Mouse (Mus musculus): ENCODE results near the gene Enthd1. TPM values are rescaled to one million over a fixed set of nuclear protein-coding genes. Genes with fewer than 3 reads are reported as not detected.

Enthd1 gene
- polyA plus RNA-seq (2015; fragmentation: Nextera tagmentation; extraction: Ambion mirVana): not detected in 2 replicates

DNA sequence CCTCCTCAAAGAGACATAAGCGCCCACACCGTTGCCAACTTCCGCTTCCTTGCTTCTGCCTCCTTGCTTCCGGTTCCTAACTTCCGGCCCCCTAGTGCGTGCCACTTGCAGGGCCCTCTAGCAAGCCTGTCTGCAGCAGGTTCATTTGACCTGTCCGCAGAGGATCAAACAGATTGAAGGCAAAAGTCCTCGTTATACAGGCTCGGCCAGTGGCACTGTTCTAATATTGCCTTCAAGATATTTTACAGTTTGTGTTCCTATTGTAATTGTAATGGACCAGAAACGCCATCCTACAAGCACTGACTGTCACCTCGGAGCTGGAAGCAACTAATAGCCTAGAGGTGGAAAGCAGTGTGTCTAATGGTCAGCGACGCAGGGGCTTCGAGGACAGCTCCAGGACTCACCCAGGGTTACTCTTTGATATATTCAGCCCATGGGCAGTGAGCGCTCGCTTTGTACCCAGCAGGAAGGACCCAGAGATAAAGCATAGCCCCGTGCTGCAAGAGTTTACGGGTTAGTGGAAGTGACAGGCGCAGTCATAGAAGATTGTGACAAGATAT is at the start of gene Enthd1:
TSS of gene Enthd1 (minus strand) at position 51 of the 560 bp plus-strand sequence.
- Histone ChIP-seq H3K27me3 (ENCODE audit: control insufficient read depth, insufficient read depth, low read depth, low read length) (peaks cover 3% of the 10 kb centered on the region; the same call in 1 of the 2 replicates), H3K9ac (ENCODE audit: low read depth, low read length) (no peak within 1 kb of the TSS), H3K27ac (ENCODE audit: low read length) (no peak within 1 kb of the TSS), H3K9me3 (replicated peaks; ENCODE audit: control insufficient read depth, low read length, poor library complexity, severe bottlenecking) (no peaks in the 10 kb centered on the region), H3K4me1 (ENCODE audit: control insufficient read depth, insufficient read depth, low read length) (no peaks in the 10 kb centered on the region; the same call in 1 of the 2 replicates), H3K4me2 (ENCODE audit: low read length) (no peak within 1 kb of the TSS), H3K36me3 (ENCODE audit: control insufficient read depth, insufficient read depth, low read length) (no peaks in the 10 kb centered on the region), H3K4me3 (ENCODE audit: low read depth, low read length) (no peak within 1 kb of the TSS)
- ATAC-seq: no peak
- WGBS: 61% methylated on average over 19 of the region's 19 CpGs

DNA sequence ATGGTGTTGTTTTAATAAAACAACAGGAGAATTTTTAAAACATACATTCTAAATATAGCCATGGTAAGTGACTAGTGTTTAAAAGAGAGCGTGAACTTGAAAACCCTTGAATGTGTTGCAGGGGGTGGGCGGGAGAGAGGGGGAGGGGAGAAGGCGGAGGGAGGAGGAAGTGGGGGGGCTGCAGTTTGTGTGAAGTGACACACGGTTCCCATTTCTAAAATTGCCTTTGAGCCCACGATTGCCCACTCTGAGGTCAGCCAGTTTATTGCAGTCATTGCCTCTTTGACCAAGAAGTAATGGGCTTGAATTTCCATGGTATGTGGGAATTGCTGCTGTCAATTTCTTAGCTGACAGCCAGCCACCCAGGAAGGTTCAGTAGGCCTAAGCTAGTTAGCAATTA is 48.9 kb upstream of the Enthd1 start:
- Histone ChIP-seq H3K36me3 (ENCODE audit: control insufficient read depth, insufficient read depth, low read length) (no peaks in the 10 kb centered on the region), H3K9ac (ENCODE audit: low read depth, low read length) (no peak overlapping the region), H3K27ac (ENCODE audit: low read length) (no peak overlapping the region), H3K9me3 (replicated peaks; ENCODE audit: control insufficient read depth, low read length, poor library complexity, severe bottlenecking) (no peaks in the 10 kb centered on the region), H3K4me1 (ENCODE audit: control insufficient read depth, insufficient read depth, low read length) (peaks cover 20% of the 10 kb centered on the region), H3K27me3 (ENCODE audit: control insufficient read depth, insufficient read depth, low read depth, low read length) (no peaks in the 10 kb centered on the region), H3K4me2 (ENCODE audit: low read length) (no peak overlapping the region), H3K4me3 (ENCODE audit: low read depth, low read length) (no peak overlapping the region)
- ATAC-seq: no peak
- WGBS: 78% methylated on average over 5 of the region's 5 CpGs

DNA sequence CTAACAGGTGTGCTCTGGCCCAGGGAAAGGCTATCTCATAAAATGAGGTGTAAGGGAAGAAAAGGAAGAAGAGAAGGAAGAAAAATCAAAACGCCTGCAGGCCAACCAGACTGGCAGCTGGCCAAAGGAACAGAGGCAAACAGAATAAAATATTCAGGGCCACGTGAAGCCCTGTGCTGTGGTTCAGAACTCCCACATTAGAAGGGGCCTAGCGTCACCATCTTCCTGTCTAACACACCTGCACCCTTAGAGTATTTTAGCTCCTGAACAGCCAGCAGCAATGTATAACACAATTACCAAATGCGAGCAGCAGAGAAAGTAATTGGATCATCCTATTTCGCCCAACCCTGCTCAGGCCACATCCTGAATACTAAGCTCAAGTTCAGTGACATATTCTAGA is 46.5 kb upstream of the Enthd1 start:
- ATAC-seq: no peak
- 81% methylated on average over 5 of the region's 5 CpGs for WGBS
- peaks cover 17% of the 10 kb centered on the region for H3K4me1 ChIP-seq (ENCODE audit: control insufficient read depth, insufficient read depth, low read length)

DNA sequence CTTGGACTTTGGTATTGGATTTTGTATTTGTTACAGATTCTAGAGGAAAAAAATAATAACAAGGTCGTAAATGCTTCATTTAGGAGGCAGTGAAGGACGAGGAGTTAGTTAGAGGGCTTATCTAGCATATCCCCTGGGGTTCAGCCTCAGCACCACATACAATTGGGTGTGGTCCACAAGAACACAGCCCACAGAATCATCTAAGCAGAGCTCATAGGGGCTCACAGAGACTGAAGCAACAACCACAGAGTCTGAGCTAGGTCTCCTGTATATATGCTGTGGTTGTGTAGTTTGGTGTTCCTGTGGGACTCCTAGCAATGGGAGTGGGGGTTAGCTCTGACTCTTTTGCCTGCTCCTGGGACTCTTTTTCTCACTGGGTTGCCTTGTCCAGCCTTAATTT is 45.4 kb upstream of the Enthd1 start:
- Histone ChIP-seq H3K27me3 (ENCODE audit: control insufficient read depth, insufficient read depth, low read depth, low read length) (no peaks in the 10 kb centered on the region), H3K4me3 (ENCODE audit: low read depth, low read length) (no peak overlapping the region), H3K4me2 (ENCODE audit: low read length) (no peak overlapping the region), H3K27ac (ENCODE audit: low read length) (no peak overlapping the region), H3K9me3 (replicated peaks; ENCODE audit: control insufficient read depth, low read length, poor library complexity, severe bottlenecking) (no peaks in the 10 kb centered on the region), H3K36me3 (ENCODE audit: control insufficient read depth, insufficient read depth, low read length) (no peaks in the 10 kb centered on the region), H3K9ac (ENCODE audit: low read depth, low read length) (no peak overlapping the region), H3K4me1 (ENCODE audit: control insufficient read depth, insufficient read depth, low read length) (peaks cover 5% of the 10 kb centered on the region)
- ATAC-seq: no peak
- 67% methylated on average over 2 of the region's 2 CpGs for WGBS

More for the DNA sequence above, 46.5 kb upstream of the Enthd1 start:
- Histone ChIP-seq H3K27me3 (ENCODE audit: control insufficient read depth, insufficient read depth, low read depth, low read length) (no peaks in the 10 kb centered on the region), H3K27ac (ENCODE audit: low read length) (no peak overlapping the region), H3K36me3 (ENCODE audit: control insufficient read depth, insufficient read depth, low read length) (no peaks in the 10 kb centered on the region), H3K4me2 (ENCODE audit: low read length) (no peak overlapping the region), H3K9ac (ENCODE audit: low read depth, low read length) (no peak overlapping the region), H3K4me3 (ENCODE audit: low read depth, low read length) (no peak overlapping the region), H3K9me3 (replicated peaks; ENCODE audit: control insufficient read depth, low read length, poor library complexity, severe bottlenecking) (no peaks in the 10 kb centered on the region)

DNA sequence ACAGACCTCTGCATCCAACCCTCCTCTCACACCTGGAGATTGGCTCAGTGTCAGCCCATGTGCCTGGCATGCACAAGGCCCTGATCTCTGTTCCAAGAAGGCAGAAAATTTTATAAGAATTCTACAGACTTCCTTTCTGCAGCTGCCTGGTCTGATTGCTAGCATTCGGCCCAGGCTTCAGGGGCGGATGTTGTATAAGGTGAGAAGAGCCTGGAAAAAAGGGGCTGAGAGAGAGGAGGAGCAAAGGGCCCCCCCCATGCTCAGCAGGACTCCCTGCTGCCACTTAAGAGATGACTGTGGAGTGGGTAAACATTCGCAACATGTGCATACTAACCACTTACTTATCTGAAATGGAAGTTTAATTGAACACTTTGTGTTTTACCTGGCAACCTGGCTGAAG is 43.0 kb upstream of the Enthd1 start:
- H3K4me2 ChIP-seq (ENCODE audit: low read length): no peak overlapping the region
- H3K27ac ChIP-seq (ENCODE audit: low read length): no peak overlapping the region
- H3K9ac ChIP-seq (ENCODE audit: low read depth, low read length): no peak overlapping the region
- no peak for ATAC-seq
- no peaks in the 10 kb centered on the region for H3K36me3 ChIP-seq (ENCODE audit: control insufficient read depth, insufficient read depth, low read length)
- no peaks in the 10 kb centered on the region for H3K4me1 ChIP-seq (ENCODE audit: control insufficient read depth, insufficient read depth, low read length)
- H3K9me3 ChIP-seq (replicated peaks; ENCODE audit: control insufficient read depth, low read length, poor library complexity, severe bottlenecking): no peaks in the 10 kb centered on the region
- H3K27me3 ChIP-seq (ENCODE audit: control insufficient read depth, insufficient read depth, low read depth, low read length): no peaks in the 10 kb centered on the region
- 87% methylated on average over 3 of the region's 3 CpGs for WGBS
- no peak overlapping the region for H3K4me3 ChIP-seq (ENCODE audit: low read depth, low read length)

DNA sequence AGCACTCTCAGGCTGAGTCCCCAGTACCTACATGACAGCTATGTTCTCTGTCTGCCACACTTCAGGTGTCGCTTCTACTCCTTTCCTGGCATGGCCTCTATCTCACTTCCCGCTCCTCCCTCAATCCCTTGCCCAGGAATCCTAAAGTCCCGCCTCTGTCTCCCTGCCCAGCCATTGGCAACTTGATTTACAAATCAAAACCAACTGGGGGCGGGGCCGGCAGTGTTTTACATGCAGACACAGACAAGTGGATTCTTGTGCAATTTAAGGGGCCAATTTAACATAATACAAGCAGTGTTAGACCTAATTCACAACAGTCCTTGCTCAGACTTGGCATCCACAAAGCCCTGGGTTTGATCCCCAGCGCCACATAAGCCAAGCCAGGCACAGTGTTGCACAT is 39.1 kb upstream of the Enthd1 start:
- WGBS: 91% methylated on average over 6 of the region's 6 CpGs

DNA sequence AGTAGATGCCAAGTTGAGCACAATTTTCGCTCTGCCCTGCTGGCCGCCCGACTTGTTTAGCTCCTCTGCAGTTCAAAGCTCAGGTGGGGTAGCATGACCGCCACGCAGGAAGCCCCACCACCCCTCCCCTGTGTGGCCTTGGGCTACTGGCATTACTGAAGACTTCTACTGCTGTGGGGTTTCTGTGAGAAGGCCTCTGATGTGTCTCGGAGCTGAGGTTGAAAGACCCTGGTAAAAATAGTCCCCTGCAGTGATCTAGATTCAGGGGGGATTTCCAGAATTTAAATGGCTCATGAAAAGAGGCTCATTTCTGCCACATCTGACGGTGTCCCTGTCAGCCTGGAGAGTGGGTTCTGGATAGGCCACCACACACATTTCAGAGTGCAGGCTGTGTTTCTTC is 37.5 kb upstream of the Enthd1 start:
- no peak for ATAC-seq
- Histone ChIP-seq H3K9ac (ENCODE audit: low read depth, low read length) (no peak overlapping the region), H3K9me3 (replicated peaks; ENCODE audit: control insufficient read depth, low read length, poor library complexity, severe bottlenecking) (no peaks in the 10 kb centered on the region), H3K4me1 (ENCODE audit: control insufficient read depth, insufficient read depth, low read length) (peaks cover 16% of the 10 kb centered on the region), H3K4me2 (ENCODE audit: low read length) (no peak overlapping the region), H3K27me3 (ENCODE audit: control insufficient read depth, insufficient read depth, low read depth, low read length) (no peaks in the 10 kb centered on the region), H3K4me3 (ENCODE audit: low read depth, low read length) (no peak overlapping the region), H3K36me3 (ENCODE audit: control insufficient read depth, insufficient read depth, low read length) (no peaks in the 10 kb centered on the region), H3K27ac (ENCODE audit: low read length) (no peak overlapping the region)
- 34% methylated on average over 7 of the region's 7 CpGs for WGBS

More for the DNA sequence above, 39.1 kb upstream of the Enthd1 start:
- H3K36me3 ChIP-seq (ENCODE audit: control insufficient read depth, insufficient read depth, low read length): no peaks in the 10 kb centered on the region
- no peak overlapping the region for H3K27ac ChIP-seq (ENCODE audit: low read length)
- H3K9ac ChIP-seq (ENCODE audit: low read depth, low read length): no peak overlapping the region
- no peaks in the 10 kb centered on the region for H3K27me3 ChIP-seq (ENCODE audit: control insufficient read depth, insufficient read depth, low read depth, low read length)
- no peak for ATAC-seq
- H3K4me2 ChIP-seq (ENCODE audit: low read length): no peak overlapping the region
- H3K4me3 ChIP-seq (ENCODE audit: low read depth, low read length): no peak overlapping the region
- H3K4me1 ChIP-seq (ENCODE audit: control insufficient read depth, insufficient read depth, low read length): peaks cover 16% of the 10 kb centered on the region
- no peaks in the 10 kb centered on the region for H3K9me3 ChIP-seq (replicated peaks; ENCODE audit: control insufficient read depth, low read length, poor library complexity, severe bottlenecking)

DNA sequence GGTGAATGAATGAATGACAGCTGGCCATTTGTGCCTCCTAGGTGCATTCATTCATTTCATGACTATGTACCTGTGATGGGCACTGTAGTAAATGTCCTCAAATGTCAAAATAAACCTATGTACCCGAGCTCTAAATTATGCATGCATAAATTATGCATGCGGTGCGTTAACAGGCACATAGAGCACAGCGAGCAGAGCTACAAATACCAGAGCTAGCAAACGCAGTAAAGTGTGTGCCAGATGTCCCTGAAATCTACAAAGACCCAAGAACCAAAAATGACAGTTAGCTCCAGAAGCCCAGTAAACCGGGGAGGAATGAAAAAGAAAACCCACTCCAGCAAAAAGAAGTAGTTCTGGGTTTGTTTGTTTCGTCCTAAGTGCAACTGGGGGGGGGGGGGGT is 36.5 kb upstream of the Enthd1 start:
- H3K4me3 ChIP-seq (ENCODE audit: low read depth, low read length): no peak overlapping the region
- no peak overlapping the region for H3K9ac ChIP-seq (ENCODE audit: low read depth, low read length)
- peaks cover 16% of the 10 kb centered on the region for H3K4me1 ChIP-seq (ENCODE audit: control insufficient read depth, insufficient read depth, low read length)
- no peak overlapping the region for H3K4me2 ChIP-seq (ENCODE audit: low read length)
- WGBS: 30% methylated on average over 7 of the region's 7 CpGs
- ATAC-seq: no peak
- no peaks in the 10 kb centered on the region for H3K36me3 ChIP-seq (ENCODE audit: control insufficient read depth, insufficient read depth, low read length)
- no peaks in the 10 kb centered on the region for H3K27me3 ChIP-seq (ENCODE audit: control insufficient read depth, insufficient read depth, low read depth, low read length)
- no peak overlapping the region for H3K27ac ChIP-seq (ENCODE audit: low read length)
- no peaks in the 10 kb centered on the region for H3K9me3 ChIP-seq (replicated peaks; ENCODE audit: control insufficient read depth, low read length, poor library complexity, severe bottlenecking)

DNA sequence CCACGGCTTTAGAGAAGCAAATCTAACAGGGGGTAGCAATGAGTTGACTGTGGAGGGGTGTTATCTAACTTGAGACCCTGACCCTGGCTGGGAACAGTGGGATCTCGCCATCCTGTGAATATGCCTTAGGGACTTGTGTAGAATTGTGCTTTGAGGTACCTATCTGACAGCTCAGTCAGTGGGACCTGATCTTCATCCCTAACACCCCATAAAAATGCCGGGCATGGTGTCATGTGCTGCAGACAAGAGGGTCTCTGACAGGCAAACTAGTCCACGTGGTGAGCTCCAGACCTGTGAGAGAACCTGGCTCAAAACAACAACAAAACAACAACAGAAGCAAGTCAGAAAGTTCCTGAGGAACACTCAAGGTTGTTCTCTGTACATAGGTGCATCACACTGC is 34.9 kb upstream of the Enthd1 start:
- H3K9me3 ChIP-seq (replicated peaks; ENCODE audit: control insufficient read depth, low read length, poor library complexity, severe bottlenecking): no peaks in the 10 kb centered on the region
- WGBS: 90% methylated on average over 4 of the region's 4 CpGs
- H3K4me1 ChIP-seq (ENCODE audit: control insufficient read depth, insufficient read depth, low read length): peaks cover 16% of the 10 kb centered on the region
- ATAC-seq: no peak
- H3K9ac ChIP-seq (ENCODE audit: low read depth, low read length): no peak overlapping the region
- H3K27ac ChIP-seq (ENCODE audit: low read length): no peak overlapping the region
- no peaks in the 10 kb centered on the region for H3K36me3 ChIP-seq (ENCODE audit: control insufficient read depth, insufficient read depth, low read length)
- no peak overlapping the region for H3K4me2 ChIP-seq (ENCODE audit: low read length)
- no peak overlapping the region for H3K4me3 ChIP-seq (ENCODE audit: low read depth, low read length)
- no peaks in the 10 kb centered on the region for H3K27me3 ChIP-seq (ENCODE audit: control insufficient read depth, insufficient read depth, low read depth, low read length)
